Mouse (Mus musculus) kidney, postnatal 10 days (tissue): ENCODE measurements around the gene Rab8b.

ENCODE experiments used
- DNase-seq: peaks from one replicate; pipeline ENCODE4 v3.0.0; 2021; ENCODE audit warnings: mixed read lengths

Gene Rab8b

GRCm38 (mm10) chr9:66919382-66919971 is at the start of gene Rab8b:
Gene Rab8b (minus strand): TSS chr9:66919687.
- DNase-seq = peak; percentile 99

- no peak for DNase-seq
Observed at GRCm38 (mm10) chr9:66967492-66967891, 48.0 kb upstream of the Rab8b start.

GRCm38 (mm10) chr9:66961478-66961877 is 42.0 kb upstream of the Rab8b start:
- DNase-seq = no peak

GRCm38 (mm10) chr9:66957451-66957850 is 38.0 kb upstream of the Rab8b start:
- no peak for DNase-seq

- DNase-seq = no peak
Observed at GRCm38 (mm10) chr9:66952886-66953285, 33.4 kb upstream of the Rab8b start.

- no peak for DNase-seq
Observed at GRCm38 (mm10) chr9:66952321-66952720, 32.8 kb upstream of the Rab8b start.

- DNase-seq = no peak
Observed at GRCm38 (mm10) chr9:66948536-66948935, 29.0 kb upstream of the Rab8b start.

GRCm38 (mm10) chr9:66945647-66946641 is 26.5 kb upstream of the Rab8b start, which contains the start of gene Rps27l:
Gene Rps27l (plus strand): TSS chr9:66946086.
- DNase-seq = peak; percentile 97

- no peak for DNase-seq
Observed at GRCm38 (mm10) chr9:66945161-66945560, 25.7 kb upstream of the Rab8b start.

GRCm38 (mm10) chr9:66938836-66939235 is 19.3 kb upstream of the Rab8b start:
- peak; percentile 59 for DNase-seq

- DNase-seq = peak; percentile 71
Observed at GRCm38 (mm10) chr9:66937507-66937906, 18.0 kb upstream of the Rab8b start.

- DNase-seq = no peak
Observed at GRCm38 (mm10) chr9:66933869-66934808, 14.7 kb upstream of the Rab8b start.

- DNase-seq = no peak
Observed at GRCm38 (mm10) chr9:66930351-66930750, 10.9 kb upstream of the Rab8b start.

GRCm38 (mm10) chr9:66927696-66928402 is 8.4 kb upstream of the Rab8b start:
- no peak for DNase-seq

GRCm38 (mm10) chr9:66925853-66926252 is 6.4 kb upstream of the Rab8b start:
- no peak for DNase-seq

GRCm38 (mm10) chr9:66922076-66922475 is 2.6 kb upstream of the Rab8b start:
- no peak for DNase-seq

- no peak for DNase-seq
Observed at GRCm38 (mm10) chr9:66920488-66921279, 1.2 kb upstream of the Rab8b start.

GRCm38 (mm10) chr9:66919981-66920380 is 494 bp upstream of the Rab8b start:
- DNase-seq = peak; percentile 47

GRCm38 (mm10) chr9:66918672-66919330 is 686 bp downstream of the Rab8b start:
- peak; percentile 32 for DNase-seq

GRCm38 (mm10) chr9:66917892-66918255 is 1.6 kb downstream of the Rab8b start:
- no peak for DNase-seq
